Mouse (Mus musculus): Measurements from ENCODE around the gene Traf4.

- TF ChIP-seq POLR2A (IDR thresholded peaks at IDR 0.05; ENCODE audit: extremely low read depth, insufficient read depth, low read length) (no peak), CTCF (IDR thresholded peaks at IDR 0.05; ENCODE audit: low read depth, low read length) (no peak)
These were observed 4.7 kb downstream of the Traf4 start for GRCm38 (mm10) chr11:78160675-78161074.

Measured in liver, adult 2 months (tissue).